Mouse (Mus musculus): ENCODE measurements around the gene Apopt1. TPM values are rescaled to one million over a fixed set of nuclear protein-coding genes. Genes with fewer than 3 reads are reported as not detected.
A peak's percentile ranks its signal among the peaks of the same experiment; 100 is the strongest.
"Not testable (repeated sequence)": the region's sequence is repeated elsewhere in the genome, so short reads cannot be mapped to it uniquely, and the experiment has no call there.

The Apopt1 gene
- total RNA-seq, 2 experiments from 2014 or later = 36.2 to 38.8 TPM

GRCm38 (mm10) chr12:111712476-111712875, 585 bp upstream of the Apopt1 start:
- intact Hi-C loops (cut with DNase I) = loop anchor here (5.0 kb wide), 1 partner anchor 45 kb away; no protein-coding TSS in a partner anchor
- H3K27ac ChIP-seq = peak overlapping the region; percentile 87
- H3K4me3 ChIP-seq = peak overlapping the region; percentile 79
- DNase-seq (ENCODE audit: extremely low spot score in 1 of 2, low spot score in 2 of 2) = no peak
- no peak for TF ChIP-seq CTCF (IDR thresholded peaks at IDR 0.05)

DNA sequence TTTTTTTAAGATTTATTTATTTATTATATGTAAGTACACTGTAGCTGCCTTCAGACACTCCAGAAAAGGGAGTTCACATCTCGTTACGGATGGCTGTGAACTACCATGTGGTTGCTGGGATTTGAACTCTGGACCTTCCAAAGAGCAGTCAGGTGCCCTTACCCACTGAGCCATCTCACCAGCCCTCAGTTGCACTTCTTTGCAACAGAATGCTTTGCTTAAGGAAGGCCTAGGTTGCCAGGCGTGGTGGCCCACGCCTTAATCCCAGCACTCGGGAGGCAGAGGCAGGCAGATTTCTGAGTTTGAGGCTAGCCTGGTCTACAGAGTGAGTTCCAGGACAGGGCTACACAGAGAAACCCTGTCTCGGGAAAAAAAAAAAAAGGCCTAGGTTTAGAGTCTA, 819 bp downstream of the Apopt1 start:
- intact Hi-C loops (cut with DNase I) = loop anchor here (5.0 kb wide), 1 partner anchor 47 kb away; no protein-coding TSS in a partner anchor
- not testable (repeated sequence) for H3K27ac ChIP-seq; DNase-seq (ENCODE audit: extremely low spot score in 1 of 2, low spot score in 2 of 2)
- peak overlapping the region; percentile 79 for H3K4me3 ChIP-seq

DNA sequence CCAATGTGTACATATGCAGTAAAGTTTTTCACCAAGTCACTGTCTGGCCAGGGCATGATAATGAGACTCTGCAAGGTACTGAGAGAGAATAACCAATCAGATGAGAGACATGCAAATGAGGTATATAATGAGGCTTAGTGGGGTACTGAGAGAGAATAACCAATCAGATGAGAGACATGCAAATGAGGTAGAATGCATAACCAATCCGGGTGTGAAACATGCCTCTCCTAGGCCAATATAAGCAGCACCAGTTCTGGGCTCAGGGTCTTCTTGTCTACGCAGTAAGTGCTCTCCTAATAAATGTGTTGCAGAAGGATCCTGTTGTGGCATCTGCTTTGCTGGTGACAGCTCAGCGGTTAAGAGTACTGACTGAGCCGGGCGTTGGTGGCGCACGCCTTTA, 3.4 kb downstream of the Apopt1 start:
- no peak for DNase-seq (ENCODE audit: extremely low spot score in 1 of 2, low spot score in 2 of 2)
- H3K27ac ChIP-seq = no peak overlapping the region
- H3K4me3 ChIP-seq = no peak overlapping the region
- no peak for TF ChIP-seq CTCF (IDR thresholded peaks at IDR 0.05)
- intact Hi-C loops (cut with DNase I) = no loop called here

- intact Hi-C loops (cut with DNase I) = no loop called here
- Histone ChIP-seq H3K27ac (peak overlapping the region; percentile 77), H3K4me3 (no peak overlapping the region)
- no peak for TF ChIP-seq CTCF (IDR thresholded peaks at IDR 0.05)
- no peak for DNase-seq (ENCODE audit: extremely low spot score in 1 of 2, low spot score in 2 of 2)
Observed at GRCm38 (mm10) chr12:111718656-111719055, 5.6 kb downstream of the Apopt1 start.

DNA sequence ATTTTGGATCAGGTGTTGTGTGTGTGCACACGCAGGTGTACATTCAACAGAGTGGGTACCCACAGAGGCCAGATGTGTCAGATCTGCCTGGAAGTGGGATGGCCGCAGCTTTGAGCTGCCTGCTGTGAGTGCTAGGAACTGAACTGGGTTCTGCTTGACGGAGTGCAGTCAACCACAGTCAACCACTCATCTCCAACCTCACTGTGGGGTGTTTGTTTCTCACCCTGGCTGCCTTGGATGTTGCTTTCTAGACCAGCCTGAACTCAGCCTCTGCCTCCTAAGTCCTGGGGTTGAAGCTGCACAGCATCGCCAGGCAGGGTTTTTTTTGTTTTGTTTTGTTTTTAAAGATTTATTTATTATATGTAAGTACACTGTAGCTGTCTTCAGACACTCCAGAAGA, 7.2 kb downstream of the Apopt1 start:
- intact Hi-C loops (cut with DNase I) = no loop called here
- no peak for TF ChIP-seq CTCF (IDR thresholded peaks at IDR 0.05)
- H3K27ac ChIP-seq = no peak overlapping the region
- H3K4me3 ChIP-seq = no peak overlapping the region
- DNase-seq (ENCODE audit: extremely low spot score in 1 of 2, low spot score in 2 of 2) = no peak

GRCm38 (mm10) chr12:111722654-111723053, 9.6 kb downstream of the Apopt1 start:
- TF ChIP-seq CTCF (IDR thresholded peaks at IDR 0.05) = peak; percentile 71
- no peak overlapping the region for H3K4me3 ChIP-seq
- DNase-seq (ENCODE audit: extremely low spot score in 1 of 2, low spot score in 2 of 2) = peak in 1 of 2 experiments; percentile 45
- intact Hi-C loops (cut with DNase I) = no loop called here
- H3K27ac ChIP-seq = no peak overlapping the region

DNA sequence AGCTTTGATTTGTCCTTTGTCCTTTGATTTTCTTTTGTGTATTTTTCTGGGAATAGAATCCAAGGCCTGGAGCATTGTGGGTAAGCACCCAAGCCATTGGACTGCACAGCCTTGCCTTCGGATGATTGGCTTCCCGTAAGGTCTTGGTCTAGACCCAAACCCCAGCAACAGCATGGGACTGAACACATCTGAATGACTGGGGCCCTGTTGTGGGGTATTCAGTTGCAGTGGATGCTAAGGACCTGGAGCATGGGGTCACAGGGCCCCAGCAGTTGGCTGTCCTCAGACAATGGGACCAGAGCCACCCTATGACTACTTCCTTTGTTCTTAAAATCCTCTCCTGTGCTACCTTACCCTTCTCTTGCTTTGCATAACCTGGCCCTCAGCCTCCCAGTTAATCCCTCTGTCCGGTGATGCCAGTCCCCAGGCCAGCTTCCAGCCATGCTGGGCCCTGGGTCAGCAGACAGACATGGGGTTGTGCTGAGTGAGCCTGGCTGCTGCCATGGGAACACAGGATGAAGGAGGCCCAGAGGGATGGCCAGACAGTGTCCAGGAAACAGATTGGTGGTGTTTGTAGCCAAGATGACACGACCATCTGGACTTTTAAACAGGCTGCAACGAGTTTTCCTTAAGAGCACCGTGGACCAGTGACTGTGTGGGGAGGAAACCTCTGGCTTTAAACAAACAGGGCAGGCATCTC, 11.7 kb downstream of the Apopt1 start:
- no peak overlapping the region for H3K4me3 ChIP-seq
- no peak for TF ChIP-seq CTCF (IDR thresholded peaks at IDR 0.05)
- peak overlapping the region; percentile 97 for H3K27ac ChIP-seq
- no peak for DNase-seq (ENCODE audit: extremely low spot score in 1 of 2, low spot score in 2 of 2)
- intact Hi-C loops (cut with DNase I) = loop anchor here (2.0 kb wide), 1 partner anchor 56 kb away; no protein-coding TSS in a partner anchor

DNA sequence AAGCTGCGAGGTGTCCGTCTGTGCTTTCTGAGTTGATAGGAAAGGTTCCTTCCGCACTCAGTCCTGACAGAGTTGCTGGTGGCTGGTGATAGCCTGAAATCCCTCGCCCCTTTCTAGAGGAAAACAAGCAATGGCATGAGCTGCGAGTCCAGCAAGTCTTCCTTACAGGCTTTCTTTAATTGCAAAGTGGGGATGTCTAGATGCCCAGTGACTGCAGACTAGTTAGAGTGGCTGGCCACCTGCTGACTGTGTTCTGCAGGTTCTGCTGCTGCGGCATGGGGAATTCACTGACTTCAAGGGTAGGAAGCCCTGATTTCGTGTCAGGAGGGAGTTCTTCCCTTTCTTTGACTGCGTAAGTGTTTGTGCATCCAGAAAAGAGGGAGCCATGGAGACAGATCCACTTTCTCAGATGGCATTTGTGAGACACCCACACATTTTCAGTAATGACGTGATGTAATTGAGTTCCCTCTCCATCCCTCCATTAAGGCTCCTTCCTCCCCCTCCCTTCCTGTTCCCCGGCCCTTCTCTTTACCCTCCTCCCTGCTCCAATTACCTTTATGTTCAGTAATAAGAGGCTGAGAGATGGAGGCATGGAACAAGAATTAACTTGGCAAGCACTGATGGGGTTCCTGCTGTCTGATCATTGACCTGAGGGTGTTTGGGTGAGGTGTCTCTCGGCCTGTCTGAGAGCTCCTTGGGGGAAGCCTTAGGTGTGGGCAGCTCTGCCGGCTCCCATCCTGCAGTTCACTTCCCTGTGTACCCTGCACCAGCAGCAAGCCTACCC, 12.5 kb downstream of the Apopt1 start:
- DNase-seq (ENCODE audit: extremely low spot score in 1 of 2, low spot score in 2 of 2) = peak in 1 of 2 experiments; percentile 58
- H3K27ac ChIP-seq = peak overlapping the region; percentile 97
- intact Hi-C loops (cut with DNase I) = loop anchor here (2.0 kb wide), 1 partner anchor 57 kb away; no protein-coding TSS in a partner anchor
- no peak for TF ChIP-seq CTCF (IDR thresholded peaks at IDR 0.05)
- H3K4me3 ChIP-seq = no peak overlapping the region

GRCm38 (mm10) chr12:111726122-111726463, 13.0 kb downstream of the Apopt1 start:
- DNase-seq (ENCODE audit: extremely low spot score in 1 of 2, low spot score in 2 of 2) = peak; percentile 51 to 57
- peak overlapping the region; percentile 97 for H3K27ac ChIP-seq
- intact Hi-C loops (cut with DNase I) = no loop called here
- TF ChIP-seq CTCF (IDR thresholded peaks at IDR 0.05) = no peak
- H3K4me3 ChIP-seq = no peak overlapping the region

GRCm38 (mm10) chr12:111727956-111728355, 14.9 kb downstream of the Apopt1 start:
- Histone ChIP-seq H3K27ac (no peak overlapping the region), H3K4me3 (no peak overlapping the region)
- no peak for DNase-seq (ENCODE audit: extremely low spot score in 1 of 2, low spot score in 2 of 2)
- no peak for TF ChIP-seq CTCF (IDR thresholded peaks at IDR 0.05)
- intact Hi-C loops (cut with DNase I) = no loop called here

GRCm38 (mm10) chr12:111731822-111732807, 19.1 kb downstream of the Apopt1 start:
- Histone ChIP-seq H3K4me3 (no peak overlapping the region), H3K27ac (peak overlapping the region; percentile 82)
- peak; percentile 95 for TF ChIP-seq CTCF (IDR thresholded peaks at IDR 0.05)
- intact Hi-C loops (cut with DNase I) = loop anchor here (1.0 kb wide), 2 partner anchors 64 to 79 kb away; no protein-coding TSS in a partner anchor
- peak; percentile 88 to 90 for DNase-seq (ENCODE audit: extremely low spot score in 1 of 2, low spot score in 2 of 2)
